Mouse (Mus musculus) cerebellum, adult 9-10 months (tissue): ENCODE data around the gene Axl.

Experiments used
- DNase-seq: peaks from one replicate; pipeline ENCODE4 v3.0.0; 2022

Gene Axl

GRCm38 (mm10) chr7:25788220-25789128, at the start of gene Axl:
Gene Axl (minus strand): TSS chr7:25788705.
- peak; percentile 6 for DNase-seq

- no peak for DNase-seq
Observed at GRCm38 (mm10) chr7:25835188-25835891, 46.8 kb upstream of the Axl start.

DNA sequence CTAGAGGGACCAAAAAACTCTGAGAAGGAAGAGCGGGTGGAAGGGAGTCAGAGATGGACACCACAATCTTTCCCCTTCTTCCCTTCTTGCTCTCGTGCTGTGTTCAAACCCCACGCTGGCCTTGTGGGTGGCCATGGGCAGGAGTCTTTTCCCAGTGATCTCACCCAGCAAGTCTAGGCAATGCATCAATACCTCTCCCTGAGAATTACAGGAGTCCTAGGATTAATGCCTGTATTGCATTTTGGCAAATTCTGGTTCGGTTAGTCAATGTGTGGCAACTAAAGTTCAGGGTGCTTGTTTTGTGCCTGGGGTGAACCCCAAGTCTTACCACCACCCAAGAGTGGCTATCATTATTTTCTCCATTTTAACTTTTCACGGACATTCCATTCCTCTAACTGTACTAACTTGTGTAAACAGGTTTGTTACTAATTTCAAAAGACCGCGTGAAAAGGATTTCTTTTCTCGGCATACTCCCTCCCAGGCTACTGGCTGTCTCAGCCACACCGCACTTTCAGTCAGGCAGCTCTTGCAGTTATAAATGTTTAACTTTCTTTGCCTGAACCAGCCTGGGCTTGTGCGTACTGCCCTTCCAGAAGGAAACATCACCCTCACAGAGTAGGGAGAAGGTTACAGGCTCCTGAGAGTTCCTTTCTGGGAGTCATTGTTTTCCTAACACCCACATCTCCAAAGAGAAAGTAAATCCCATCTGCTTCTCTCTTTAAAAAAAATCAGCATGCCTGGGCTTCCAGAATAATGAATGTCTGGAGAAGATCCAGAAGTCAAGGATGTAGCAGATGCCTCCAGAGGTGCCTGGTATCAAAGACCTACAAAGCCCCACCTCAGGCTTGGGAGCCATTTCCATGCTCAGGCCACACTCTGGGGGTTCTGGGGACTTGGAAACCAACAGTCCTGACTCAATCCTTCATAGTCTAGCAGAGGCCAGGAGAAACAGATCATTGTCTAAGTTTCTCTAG, 43.3 kb upstream of the Axl start:
- no peak for DNase-seq

- DNase-seq: no peak
Observed at GRCm38 (mm10) chr7:25830251-25830650, 41.7 kb upstream of the Axl start.

GRCm38 (mm10) chr7:25827199-25827598, 38.7 kb upstream of the Axl start:
- DNase-seq: no peak

DNA sequence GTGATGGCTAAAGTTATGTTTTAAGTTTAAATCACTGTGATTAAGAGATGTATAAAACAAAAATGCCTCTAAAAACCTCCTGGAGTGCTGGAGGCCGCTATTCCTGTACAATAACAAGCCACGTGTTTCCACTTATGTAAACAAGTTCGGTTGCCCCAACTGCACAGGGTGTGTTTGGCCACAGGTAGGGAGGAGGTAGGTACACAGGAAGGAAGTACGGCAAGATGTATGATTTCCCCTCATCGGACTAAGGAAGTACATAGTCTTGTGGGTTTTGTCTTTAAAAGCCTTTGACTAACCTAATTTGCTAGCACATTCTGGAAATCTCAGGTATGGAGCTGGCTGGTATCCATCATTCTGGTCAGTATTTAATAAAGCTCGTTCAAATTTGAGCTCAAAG, 37.5 kb upstream of the Axl start:
- DNase-seq: no peak

GRCm38 (mm10) chr7:25825043-25825442, 36.5 kb upstream of the Axl start:
- DNase-seq: no peak

DNA sequence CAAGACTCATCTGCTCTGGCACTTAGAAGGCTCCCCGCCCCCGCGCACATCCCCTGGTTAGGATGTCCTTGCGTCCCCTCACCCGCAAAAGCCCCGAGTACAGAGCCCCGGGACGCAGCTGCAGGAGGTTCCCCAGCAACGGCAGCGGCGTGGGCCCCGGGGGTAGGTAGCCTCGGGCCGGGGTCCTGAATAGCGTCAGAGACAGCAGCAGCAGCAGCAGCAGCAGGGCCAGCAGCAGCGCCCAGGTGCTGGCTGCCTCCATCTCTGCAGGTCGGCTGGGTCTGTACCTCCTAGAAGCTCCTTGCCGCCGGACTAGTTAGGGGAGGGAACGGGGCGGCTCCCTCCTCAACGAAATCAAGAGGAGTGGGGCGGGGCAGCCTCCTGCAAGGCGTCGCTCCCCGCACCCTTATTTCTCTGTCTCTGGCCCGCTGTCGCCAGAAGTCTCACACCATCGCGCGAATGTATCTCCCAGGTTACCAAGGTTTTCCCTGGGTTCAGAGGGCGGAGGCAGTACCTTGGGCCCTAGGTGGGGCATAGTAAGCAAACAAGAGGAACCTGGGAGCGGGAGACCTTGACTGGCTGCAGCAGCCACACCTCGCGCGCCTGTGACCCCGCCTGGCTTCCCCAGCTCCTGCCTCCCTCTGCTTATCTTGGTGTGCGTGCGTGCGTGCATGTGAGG, 27.9 kb upstream of the Axl start, which contains the start of gene Cyp2s1:
Gene Cyp2s1 (minus strand): TSS at position 673 of the 679 bp plus-strand sequence.
- no peak for DNase-seq

DNA sequence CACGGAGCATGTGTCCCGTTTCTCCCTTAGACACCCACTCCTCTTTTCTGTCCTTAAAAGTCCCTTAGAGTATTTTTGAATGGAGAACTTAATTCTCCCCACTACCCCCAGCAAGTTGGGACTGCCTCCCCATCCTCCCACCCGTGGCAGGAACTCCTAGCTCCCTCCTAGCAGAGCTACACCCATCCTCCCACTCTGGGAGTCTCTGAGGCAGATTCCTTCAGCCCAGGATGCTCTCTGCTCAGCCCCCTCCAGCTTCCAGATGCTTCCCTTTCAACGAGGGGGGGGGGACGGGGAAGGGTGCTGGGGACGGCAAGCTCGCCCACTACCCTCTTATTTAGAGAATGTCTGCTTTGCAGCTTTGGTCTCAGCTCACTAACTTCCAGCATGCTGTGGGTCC, 27.1 kb upstream of the Axl start:
- no peak for DNase-seq

- no peak for DNase-seq
Observed at GRCm38 (mm10) chr7:25814711-25815110, 26.2 kb upstream of the Axl start.

DNA sequence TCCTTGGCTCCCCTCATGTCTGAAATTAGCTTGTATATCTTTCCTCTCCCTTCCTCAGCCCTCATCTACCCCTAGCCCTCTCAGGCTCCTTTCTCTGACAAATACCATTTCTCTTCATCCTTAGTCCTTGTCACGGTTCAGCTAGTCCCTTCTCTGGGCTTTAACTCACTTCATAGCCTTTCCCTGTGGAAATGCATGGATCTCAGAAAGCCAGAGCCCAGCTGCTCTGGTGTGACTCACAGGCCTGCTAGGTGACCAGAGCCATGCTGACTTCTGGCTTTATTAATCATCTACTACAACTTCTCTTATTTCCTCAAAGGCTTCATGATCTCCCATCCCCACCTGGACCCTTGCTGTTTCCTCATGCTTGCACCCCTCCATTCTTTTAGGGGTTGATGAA, 23.7 kb upstream of the Axl start:
- DNase-seq: no peak

DNA sequence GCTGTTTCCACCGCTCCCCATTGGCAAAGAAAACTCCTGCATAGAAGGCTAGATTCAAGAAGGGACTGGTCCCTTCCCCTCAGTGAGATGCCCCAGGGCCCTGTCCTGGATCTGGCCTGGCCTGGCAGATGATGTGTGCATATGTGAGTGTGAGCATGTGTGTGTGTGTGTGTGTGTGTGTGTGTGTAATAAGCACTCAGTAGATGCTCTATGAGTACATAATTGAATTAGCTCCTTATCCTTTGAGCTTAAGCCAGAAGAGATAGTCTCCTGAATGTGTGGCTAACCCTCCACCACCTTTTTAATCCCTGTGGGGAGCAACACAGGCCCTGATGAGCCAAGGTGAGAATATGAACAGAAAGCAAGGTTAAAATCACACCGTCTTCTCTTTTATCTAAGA, 23.2 kb upstream of the Axl start:
- no peak for DNase-seq

DNA sequence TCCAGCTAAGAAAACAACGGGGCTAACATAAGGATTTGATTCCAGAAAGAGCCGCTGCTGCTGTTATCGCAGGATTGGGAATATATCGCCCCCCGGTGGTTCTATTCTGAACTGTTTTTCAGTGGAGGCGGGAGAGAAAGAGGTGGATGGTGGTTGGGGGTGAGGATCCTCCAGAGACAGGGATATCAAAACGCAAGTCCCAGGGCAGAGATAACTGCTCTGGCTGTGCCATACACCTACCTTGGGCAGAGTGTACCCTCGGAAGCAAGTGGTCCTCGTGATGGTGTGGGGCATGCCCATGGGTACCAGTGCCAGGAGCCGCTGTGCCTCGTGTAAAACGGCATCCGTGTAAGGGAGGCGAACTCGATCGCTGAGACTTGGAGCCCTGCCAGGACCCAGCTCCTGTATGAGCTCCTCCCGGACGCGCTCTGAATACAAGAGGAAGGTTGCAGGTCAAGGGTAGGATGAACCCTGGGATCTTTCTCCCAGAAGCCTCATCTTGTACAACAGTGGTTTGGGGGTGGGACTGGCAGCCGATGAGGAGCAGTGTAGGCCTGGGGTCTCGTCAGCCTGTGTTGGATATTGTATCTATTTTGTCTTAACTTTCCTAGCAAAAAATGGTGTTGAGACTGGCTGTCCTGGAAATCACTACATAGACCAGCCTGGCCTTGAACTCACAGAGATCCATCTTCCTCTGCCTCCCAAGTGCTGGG, 17.3 kb upstream of the Axl start:
- DNase-seq: peak; percentile 76

GRCm38 (mm10) chr7:25804792-25805191, 16.3 kb upstream of the Axl start:
- DNase-seq: no peak

DNA sequence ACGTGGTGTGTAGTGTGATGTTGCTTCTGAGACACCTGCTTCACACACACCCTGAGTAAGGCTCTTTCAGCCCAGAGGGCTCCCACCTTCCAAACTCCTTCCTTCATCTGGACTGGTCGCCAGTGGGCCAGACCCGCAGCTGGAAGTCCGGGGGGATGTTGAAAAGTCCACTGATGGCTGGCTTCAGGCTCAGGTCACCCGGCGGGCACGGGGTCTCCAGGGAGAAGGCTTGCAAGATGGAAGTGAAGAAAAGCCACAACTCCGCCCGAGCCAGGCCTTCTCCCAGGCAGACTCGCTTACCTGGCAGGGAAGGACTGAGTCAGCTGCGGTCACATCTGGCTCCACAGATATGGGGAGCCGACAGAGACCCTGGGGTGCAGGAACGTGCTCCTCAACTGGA, 15.0 kb upstream of the Axl start:
- no peak for DNase-seq

DNA sequence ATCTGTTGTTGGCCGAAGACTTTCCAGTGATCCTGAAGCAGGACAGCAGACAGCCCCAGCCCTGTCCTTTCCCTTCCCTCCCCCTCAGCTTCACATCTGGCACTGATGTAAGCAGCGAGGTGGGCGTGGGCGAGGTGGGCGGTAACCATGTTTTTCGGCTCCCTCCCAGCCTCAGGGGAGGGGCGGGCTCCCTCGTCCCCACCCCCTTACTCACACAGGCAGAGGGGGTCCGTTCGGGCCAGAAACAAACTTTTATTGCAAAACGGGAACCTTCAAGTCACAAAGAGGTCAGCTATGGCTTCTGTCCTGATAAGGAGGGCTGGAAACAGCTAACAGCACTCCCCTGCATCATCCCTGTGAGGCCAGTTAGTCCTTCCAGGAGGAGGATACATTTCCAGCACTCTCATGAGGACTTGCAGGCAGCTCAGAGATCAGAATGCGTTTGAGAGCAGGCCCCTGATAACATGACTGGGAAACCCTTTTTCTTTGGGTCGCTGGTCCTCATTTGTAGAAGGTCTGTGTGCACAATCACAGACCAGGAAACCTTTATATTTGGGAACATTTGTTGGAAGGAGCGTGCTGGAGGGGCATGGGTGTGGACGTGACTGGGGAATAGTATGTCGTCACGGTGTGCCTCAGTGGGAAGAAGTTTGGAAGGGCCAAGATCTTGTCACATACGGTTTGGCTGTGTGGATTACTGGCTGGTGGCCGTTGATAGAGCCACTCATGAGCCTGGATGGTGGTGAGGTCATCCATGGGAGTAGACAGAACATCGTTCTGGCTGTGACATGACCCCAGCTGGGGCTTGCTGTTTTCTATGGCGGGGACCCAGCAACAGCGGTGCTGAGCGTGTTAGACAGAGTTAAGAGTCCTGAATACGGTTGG, 14.0 kb upstream of the Axl start:
- no peak for DNase-seq

- no peak for DNase-seq
Observed at GRCm38 (mm10) chr7:25801031-25801430, 12.5 kb upstream of the Axl start.

DNA sequence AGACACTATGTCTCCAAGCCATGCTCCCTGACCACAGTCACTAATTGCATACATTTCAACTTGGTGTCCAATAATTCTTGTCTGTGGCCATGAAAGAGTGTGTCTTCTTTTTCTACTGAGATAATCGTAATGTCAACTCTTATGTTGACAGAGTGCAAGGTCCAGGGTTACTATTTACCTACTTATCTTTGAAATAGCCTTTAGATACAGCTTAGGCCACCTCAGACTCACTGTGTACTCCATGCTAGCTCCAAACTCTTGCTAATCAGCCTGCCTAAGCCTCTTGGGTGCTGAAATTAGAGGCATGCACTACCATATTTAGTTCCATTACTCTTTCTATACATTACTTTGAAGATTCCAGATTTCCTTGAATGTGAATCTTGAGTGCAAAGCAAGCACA, 10.9 kb upstream of the Axl start:
- no peak for DNase-seq

- DNase-seq: no peak
Observed at GRCm38 (mm10) chr7:25798540-25798939, 10.0 kb upstream of the Axl start.

GRCm38 (mm10) chr7:25794775-25795174, 6.3 kb upstream of the Axl start:
- DNase-seq: no peak

DNA sequence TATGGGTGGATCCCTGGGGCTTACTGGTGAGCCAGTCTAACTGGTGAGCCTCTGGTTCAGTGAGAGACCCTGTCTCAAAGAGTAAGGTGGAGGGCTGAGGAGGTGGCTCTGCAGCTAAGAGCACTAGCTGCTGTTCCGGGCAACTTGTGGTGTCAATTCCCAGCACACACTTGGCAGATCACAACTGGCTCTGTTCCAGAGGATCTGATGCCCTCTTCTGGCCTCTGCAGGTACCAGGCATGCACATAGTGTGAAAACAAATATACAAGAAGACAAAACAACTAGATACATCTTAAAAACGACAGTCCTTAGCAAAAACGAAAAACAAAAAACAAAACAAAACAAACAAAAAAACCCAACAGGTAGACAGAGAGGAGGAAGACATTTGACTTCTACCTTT, 5.2 kb upstream of the Axl start:
- DNase-seq: no peak
